Mouse (Mus musculus) ES-E14 (cell line): ENCODE results near the gene Slc35d2. TPM values are rescaled to one million over a fixed set of nuclear protein-coding genes. Genes with fewer than 3 reads are reported as not detected.

Source experiments
- DNase-seq: peaks from one replicate; pipeline ENCODE4 v3.0.0-alpha.2; 2013; ENCODE audit warnings: low read depth, low spot score
- H3K27ac ChIP-seq: 2 replicates; pipeline ENCODE4 v1.5.1; 2012; ENCODE audit warnings: low read depth, mild to moderate bottlenecking, low read length, moderate library complexity, mixed read lengths; ENCODE audit not compliant: poor library complexity, insufficient read depth, severe bottlenecking
- H3K36me3 ChIP-seq: 2 replicates; pipeline ENCODE4 v1.6.1; 2012; ENCODE audit warnings: mild to moderate bottlenecking, low read length, moderate library complexity, mixed read lengths; ENCODE audit not compliant: control insufficient read depth, poor library complexity, insufficient read depth, severe bottlenecking
- H3K4me1 ChIP-seq, 2 experiments: fragments of 150-350 bp in 1 of 2; sonication (generic) in 1 of 2; 2 replicates each; pipeline ENCODE4 v1.6.1; 2012; ENCODE audit warnings: low read length in 2 of 2, mild to moderate bottlenecking in 1 of 2, mixed read lengths in 1 of 2; ENCODE audit not compliant: control insufficient read depth in 2 of 2, insufficient read depth in 2 of 2, poor library complexity in 1 of 2
- H3K4me3 ChIP-seq, 2 experiments: fragments of 150-350 bp in 1 of 2; sonication (generic) in 1 of 2; 2 replicates each; pipeline ENCODE4 v1.5.1; 2012; ENCODE audit warnings: low read length in 2 of 2, low read depth in 1 of 2, mild to moderate bottlenecking in 1 of 2, mixed read lengths in 1 of 2; ENCODE audit not compliant: insufficient read depth in 1 of 2, poor library complexity in 1 of 2, severe bottlenecking in 1 of 2
- H3K9ac ChIP-seq: 2 replicates; pipeline ENCODE4 v1.6.1; 2012; ENCODE audit warnings: low read depth, mild to moderate bottlenecking, low read length, mixed read lengths; ENCODE audit not compliant: poor library complexity, insufficient read depth, severe bottlenecking
- H3K9me3 ChIP-seq: fragments of 150-350 bp; sonication (generic); 2 replicates; pipeline ENCODE4 v1.6.1; 2012; ENCODE audit warnings: low read depth, mild to moderate bottlenecking, low read length; ENCODE audit not compliant: control insufficient read depth, insufficient read depth
- CHD2 ChIP-seq: IDR thresholded peaks from 2 replicates; pipeline ENCODE4 v1.6.1; 2014; ENCODE audit warnings: mild to moderate bottlenecking, low read depth, low read length, inconsistent platforms
- HCFC1 ChIP-seq: IDR thresholded peaks from 2 replicates; pipeline ENCODE4 v1.6.1; 2012; ENCODE audit warnings: low read length, inconsistent platforms, borderline replicate concordance; ENCODE audit not compliant: insufficient read depth
- MAFK ChIP-seq: IDR thresholded peaks from 2 replicates; pipeline ENCODE4 v1.6.1; 2014; ENCODE audit warnings: mild to moderate bottlenecking, low read depth, low read length, inconsistent platforms; ENCODE audit not compliant: insufficient read depth
- ZC3H11A ChIP-seq: IDR thresholded peaks from 2 replicates; pipeline ENCODE4 v1.6.1; 2012; ENCODE audit warnings: low read depth, mild to moderate bottlenecking, inconsistent platforms, low read length, borderline replicate concordance
- ZNF384 ChIP-seq: IDR thresholded peaks from 2 replicates; pipeline ENCODE4 v1.6.1; 2012; ENCODE audit warnings: low read depth, low read length, inconsistent platforms
- in situ Hi-C, 2 experiments: fragments of 600-800 bp; cut with MboI; formaldehyde crosslinking; loops; one replicate each; pipeline ENCODE4 v1.15.1; 2025; ENCODE audit warnings: low sequenced_read_pairs in 2 of 2, inconsistent platforms in 1 of 2; ENCODE audit not compliant: unreplicated experiment in 2 of 2
- total RNA-seq: library from RNA; depleted of rRNA; stranded (reverse); fragments of 300-350 nt; gene quantifications from 2 replicates; pipeline ENCODE4 v1.2.3, GENCODE M21; 2012

Gene Slc35d2
- total RNA-seq, 1 experiment: 7.1 TPM

DNA sequence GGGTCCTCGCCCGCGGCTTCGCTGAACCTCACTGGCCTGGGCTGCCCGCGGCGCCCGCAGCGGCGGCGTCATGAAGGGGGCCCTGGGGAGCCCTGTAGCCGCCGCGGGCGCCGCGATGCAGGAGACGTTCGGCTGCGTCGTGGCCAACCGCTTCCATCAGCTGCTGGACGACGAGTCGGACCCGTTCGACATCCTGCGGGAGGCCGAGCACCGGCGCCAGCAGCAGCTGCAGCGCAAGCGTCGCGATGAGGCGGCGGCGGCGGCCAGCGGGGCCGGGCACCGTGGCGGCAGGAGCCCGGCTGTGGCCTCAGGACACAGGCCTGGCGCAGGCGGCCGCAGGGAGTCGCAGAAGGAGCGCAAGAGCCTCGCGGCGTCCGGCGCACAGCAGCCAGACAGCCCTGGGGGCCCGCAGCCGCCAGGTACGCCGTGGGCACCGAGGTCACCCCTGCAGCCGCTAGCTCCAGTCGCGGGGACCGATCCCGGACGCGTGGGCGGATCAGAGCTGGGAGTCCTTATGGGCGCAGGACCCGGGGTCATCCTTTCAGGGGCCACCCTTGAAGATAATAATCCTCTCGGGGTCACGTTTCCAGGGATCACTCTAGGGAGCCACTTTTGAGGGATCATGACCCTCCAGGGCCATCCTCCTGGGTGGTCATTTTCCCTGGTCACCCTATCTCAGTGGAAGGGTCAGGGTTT is 32.9 kb upstream of the Slc35d2 start:
- in situ Hi-C loops: no loop called here
- no peak for TF ChIP-seq HCFC1
- no peak for TF ChIP-seq ZC3H11A
- TF ChIP-seq CHD2: no peak
- no peak for TF ChIP-seq ZNF384
- no peak for TF ChIP-seq MAFK
- DNase-seq: no peak
- Histone ChIP-seq H3K4me3 (peak overlapping the region; percentile 71 to 88), H3K9ac (peak overlapping the region; percentile 78), H3K9me3 (no peaks in the 10 kb centered on the region), H3K36me3 (no peaks in the 10 kb centered on the region), H3K27ac (no peak overlapping the region), H3K4me1 (no peaks in the 10 kb centered on the region; a peak in 1 of 4 replicates)

DNA sequence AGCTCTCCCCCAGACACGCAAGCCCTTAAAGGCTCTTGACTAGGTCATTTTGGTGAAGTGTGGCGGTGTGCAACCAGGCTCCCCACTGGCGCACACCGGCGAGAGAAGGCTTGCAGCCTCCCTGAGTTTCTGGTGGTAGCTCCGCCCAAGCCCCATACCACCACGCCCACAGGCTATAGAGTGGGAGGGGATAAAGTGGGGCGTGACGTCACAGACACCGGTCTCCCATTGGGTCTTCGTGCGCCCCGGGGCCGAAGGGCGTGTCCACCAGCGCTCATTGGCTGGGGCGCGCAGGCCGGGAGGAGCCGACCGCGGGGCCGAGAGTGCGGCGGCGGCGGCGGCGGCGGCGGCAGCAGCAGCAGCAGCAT is 32.4 kb upstream of the Slc35d2 start, which contains the start of gene Habp4:
Gene Habp4 (plus strand): TSS at position 277 of the 368 bp plus-strand sequence.
- Histone ChIP-seq H3K4me3 (peak within 1 kb of the TSS; percentile 71 to 88), H3K9me3 (no peaks in the 10 kb centered on the region), H3K27ac (no peak within 1 kb of the TSS), H3K9ac (peak within 1 kb of the TSS; percentile 78), H3K36me3 (no peaks in the 10 kb centered on the region), H3K4me1 (no peaks in the 10 kb centered on the region; a peak in 1 of 4 replicates)
- in situ Hi-C loops: no loop called here
- peak; percentile 98 for DNase-seq
- TF ChIP-seq CHD2 (no peak), ZC3H11A (no peak), HCFC1 (no peak), MAFK (no peak), ZNF384 (no peak)

DNA sequence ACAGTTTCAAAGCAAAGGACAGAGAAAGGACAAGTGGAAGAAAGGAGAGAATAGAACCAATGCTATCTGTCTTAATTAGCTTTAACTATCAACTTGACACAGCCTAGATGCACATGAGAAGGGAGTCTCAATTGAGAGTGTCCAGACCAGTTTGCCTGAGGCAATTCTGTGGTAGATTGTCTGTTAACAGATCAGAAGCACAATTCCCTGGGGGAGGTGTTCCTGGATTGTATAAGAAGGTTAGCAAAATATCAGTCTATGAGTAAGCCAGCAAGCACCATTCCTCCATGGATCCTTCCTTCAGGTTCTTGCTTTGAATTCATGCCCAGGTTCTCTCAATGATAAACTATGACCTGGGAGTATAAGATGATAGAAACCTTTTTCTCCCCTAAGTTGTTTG is 27.8 kb upstream of the Slc35d2 start:
- H3K9ac ChIP-seq: no peak overlapping the region
- H3K4me3 ChIP-seq: no peak overlapping the region
- H3K9me3 ChIP-seq: no peaks in the 10 kb centered on the region
- DNase-seq: no peak
- no peaks in the 10 kb centered on the region for H3K36me3 ChIP-seq
- in situ Hi-C loops: no loop called here
- TF ChIP-seq HCFC1 (no peak), ZC3H11A (no peak), MAFK (no peak), ZNF384 (no peak), CHD2 (no peak)
- no peak overlapping the region for H3K27ac ChIP-seq
- peaks cover 0 to 7% of the 10 kb centered on the region in 2 experiments; a peak in 2 of 4 replicates for H3K4me1 ChIP-seq

DNA sequence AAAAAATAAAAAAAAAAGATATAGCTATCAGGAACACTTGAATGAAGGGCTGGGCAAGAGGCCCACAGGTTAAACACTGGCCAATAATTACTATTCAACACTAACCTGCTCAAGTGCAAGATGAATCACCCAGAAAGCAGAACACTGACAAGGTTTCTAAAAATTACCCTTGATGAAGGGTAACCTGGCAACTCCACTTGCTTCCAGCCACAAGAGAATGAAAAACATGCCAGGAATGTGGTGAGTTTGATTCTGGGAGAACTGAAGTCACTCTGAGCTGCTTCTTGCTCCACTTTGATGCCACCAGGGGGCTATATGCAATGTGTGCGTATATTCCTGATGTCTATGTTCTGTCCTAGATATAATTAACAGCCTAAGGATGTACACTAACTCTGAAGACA is 26.0 kb upstream of the Slc35d2 start:
- H3K9ac ChIP-seq: no peak overlapping the region
- DNase-seq: peak; percentile 52
- H3K36me3 ChIP-seq: peaks cover 1% of the 10 kb centered on the region; the same call in 1 of the 2 replicates
- H3K9me3 ChIP-seq: no peaks in the 10 kb centered on the region
- H3K27ac ChIP-seq: no peak overlapping the region
- no peak for TF ChIP-seq ZC3H11A
- TF ChIP-seq HCFC1: no peak
- TF ChIP-seq CHD2: no peak
- TF ChIP-seq MAFK: no peak
- TF ChIP-seq ZNF384: no peak
- H3K4me3 ChIP-seq: no peak overlapping the region
- peaks cover 6 to 9% of the 10 kb centered on the region in 2 experiments; a peak in 2 of 4 replicates for H3K4me1 ChIP-seq
- in situ Hi-C loops: no loop called here
